Mouse (Mus musculus) right cerebral cortex, postnatal 25 days (tissue): Measurements from ENCODE around the gene Mpv17.

Experiments
- DNase-seq: peaks from one replicate; pipeline ENCODE4 v3.0.0; 2022

Gene Mpv17

GRCm38 (mm10) chr5:31095711-31096480 lies 58.2 kb downstream of the Mpv17 start:
- DNase-seq = no peak

DNA sequence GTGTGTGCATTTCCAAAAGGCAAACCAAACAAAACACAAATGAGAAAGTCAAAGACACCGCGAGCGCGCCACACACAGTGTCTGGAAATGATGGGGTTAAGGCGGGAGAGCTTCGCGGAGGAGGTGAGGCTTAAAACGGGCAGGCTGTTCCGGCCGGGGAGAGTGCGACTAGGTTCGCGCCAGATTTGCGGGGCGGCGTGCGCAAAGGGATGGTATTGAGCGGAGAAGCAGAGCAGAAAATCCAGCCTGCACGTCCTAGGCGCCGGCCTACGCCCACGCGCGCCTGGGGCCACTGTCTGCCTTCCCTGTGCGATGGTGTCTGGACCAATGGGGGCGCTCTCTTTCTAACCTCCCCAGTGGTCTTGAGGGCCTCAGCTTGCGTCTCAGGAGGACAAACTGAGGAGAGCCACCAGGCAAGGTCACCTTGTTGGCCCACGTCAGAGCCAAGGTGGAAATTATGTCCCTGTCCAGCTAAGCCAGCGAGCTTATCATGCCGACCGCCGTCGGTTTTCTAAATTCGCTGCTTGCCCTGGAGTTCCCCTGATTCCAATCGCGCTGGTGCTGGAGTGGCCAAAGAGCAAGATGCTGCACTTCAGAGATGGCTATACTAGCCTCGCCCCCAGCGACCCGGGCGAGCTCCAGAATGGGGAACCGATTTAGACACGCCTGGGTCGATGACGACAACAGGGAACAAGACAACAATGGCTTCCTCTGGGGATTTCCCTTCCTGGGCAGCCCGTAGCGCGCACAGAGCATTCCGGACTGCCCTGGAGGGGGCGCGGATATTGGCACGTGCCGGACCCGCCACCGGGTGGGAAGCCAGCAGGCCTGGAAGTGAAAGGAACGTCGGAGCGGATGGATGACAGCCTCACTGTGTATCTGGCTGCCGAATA lies 59.0 kb downstream of the Mpv17 start:
- DNase-seq = peak; percentile 60

DNA sequence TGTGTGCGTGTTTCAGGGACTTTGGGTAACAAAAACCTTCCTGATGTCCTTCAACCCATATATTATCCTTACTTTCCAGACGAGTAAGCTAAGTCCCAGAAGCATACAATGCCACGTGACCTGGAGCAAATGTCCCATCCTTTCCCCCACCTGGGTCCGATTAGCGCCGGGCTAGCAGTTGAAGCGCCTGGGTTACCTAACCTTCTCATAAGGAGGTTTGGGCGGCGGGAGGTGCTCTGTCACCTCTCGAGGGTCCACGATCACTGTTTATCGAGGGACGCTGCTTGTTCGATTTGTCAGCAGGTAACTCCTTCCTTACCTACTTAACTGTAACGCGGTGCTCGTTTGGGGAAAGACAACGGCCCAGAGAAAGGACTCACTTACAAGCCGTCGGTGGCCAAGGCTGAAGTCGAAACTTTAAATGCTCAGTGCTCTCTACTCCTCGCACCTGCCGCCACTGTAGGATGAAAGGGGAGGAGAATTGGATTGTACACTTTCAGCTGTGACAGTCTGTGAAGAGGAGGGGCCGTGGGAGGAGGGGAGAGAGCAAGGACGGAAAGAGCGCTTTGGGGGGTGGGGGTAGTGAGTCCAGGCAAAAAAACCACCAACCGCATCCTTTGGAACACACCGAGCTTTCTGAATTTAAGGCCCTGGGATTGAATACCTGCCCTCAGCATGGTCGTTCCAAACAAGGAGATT lies 59.8 kb downstream of the Mpv17 start:
- DNase-seq = no peak

DNA sequence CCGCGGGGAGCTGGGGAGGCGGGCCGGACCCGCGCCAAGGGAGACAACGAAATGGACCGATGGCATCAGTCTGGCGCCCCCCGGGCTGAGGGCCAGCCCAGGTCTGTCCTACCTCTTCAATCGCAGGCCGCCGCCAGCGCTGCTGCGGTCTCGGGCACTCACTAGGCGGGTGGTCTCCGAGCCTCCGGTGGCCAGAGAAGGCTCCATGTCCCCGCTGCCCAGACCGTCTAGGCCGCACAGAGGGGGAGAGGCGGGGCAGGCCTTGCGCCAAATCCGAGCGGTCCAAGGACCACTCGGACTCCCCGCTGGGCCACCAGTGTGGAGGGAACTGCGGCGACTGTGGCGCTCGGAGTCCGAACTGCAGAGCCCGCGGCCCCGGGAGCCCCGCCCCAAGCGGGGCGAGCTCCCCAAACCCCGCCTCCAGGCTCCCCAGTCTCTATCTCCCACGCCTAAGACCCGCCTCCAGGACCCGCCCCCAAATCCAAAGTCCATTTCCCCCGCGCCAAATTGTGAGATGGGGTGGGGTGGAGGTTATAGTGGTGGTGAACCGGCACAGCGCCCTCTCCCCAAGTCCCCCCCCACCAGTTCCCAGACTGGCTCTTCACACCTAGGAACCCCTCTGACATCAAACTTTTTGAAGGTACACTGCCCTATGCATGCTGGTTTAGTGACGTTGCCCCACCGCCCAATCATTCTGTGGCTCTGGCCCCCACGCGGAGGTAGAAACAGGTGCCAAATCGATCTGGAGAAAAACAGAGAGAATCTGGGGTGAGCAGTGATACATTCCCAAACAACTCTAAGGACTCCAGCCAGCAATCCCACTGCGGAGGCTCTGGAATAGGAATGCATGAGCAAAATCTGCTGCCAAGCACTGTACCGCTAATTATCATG lies 60.7 kb downstream of the Mpv17 start:
- DNase-seq = peak; percentile 66

DNA sequence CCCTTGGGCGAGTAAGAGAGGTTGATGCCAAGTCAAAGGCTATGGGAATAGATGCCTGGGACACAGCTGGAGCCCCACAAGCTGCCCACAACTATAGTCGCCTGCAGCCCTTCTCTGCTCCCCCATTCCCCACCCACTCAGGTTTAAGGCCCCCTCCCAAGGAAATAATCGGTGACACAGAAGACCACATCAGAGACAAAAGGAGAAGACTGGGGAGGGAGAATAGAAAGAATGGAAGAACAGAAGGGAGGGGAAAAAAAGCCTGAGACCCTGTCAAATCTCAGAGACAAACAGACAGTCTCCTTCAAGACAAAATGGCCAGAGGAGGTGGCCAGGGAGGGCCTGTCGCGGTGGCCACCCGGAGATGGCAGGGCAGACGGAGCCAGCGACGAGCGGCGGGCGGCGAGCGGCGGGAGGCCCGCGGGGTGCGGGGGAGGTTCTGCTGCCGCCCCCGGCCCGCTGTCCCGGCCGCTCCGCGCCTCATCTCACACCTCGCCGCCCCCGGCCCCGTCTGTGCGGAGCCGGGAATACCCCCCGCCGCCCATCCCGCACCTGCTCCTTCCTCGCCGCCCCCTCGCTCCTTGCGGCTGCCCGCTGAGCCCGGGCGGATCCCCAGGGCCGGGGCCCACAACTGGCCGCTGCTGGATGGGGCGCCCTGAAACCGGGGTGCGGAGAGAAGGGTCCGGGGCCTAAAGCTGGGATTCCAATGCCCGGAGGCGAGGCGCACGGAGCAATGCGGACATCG lies 61.6 kb downstream of the Mpv17 start:
- DNase-seq = peak; percentile 78
